Mouse (Mus musculus): Measurements from ENCODE around the gene Trim66. TPM values are rescaled to one million over a fixed set of nuclear protein-coding genes. Genes with fewer than 3 reads are reported as not detected.

Trim66 gene
- polyA plus RNA-seq, 1 experiment from 2014 or later: not detected

DNA sequence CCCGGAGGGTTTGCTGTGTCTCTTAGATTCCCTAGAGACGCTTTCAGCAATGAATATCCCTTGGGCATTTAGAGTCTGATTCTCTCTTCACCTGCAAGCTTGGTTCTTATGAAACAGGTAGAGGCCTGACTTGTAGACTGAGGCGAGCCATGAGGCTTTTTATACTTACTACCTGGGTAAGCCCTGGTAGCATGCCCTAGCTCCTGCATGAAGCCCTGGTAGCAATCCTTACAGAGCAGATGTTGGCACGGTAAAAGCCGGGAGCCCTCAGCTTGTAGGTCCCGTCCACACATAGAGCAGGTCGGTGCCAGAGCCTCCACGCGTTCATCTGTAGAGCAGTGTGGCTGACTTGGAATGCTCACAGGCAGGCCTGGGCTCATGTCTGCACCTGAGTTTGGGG, 362 bp downstream of the Trim66 start:
- no peak overlapping the region for H3K4me2 ChIP-seq (replicated peaks; ENCODE audit: low read depth, low read length)
- no peaks in the 10 kb centered on the region for H3K9me3 ChIP-seq (ENCODE audit: low read length)
- 42% methylated on average over 9 of the region's 9 CpGs for WGBS
- no peaks in the 10 kb centered on the region for H3K36me3 ChIP-seq (ENCODE audit: insufficient read depth, low read length)
- H3K4me1 ChIP-seq (ENCODE audit: insufficient read depth, low read length): no peaks in the 10 kb centered on the region
- no peak overlapping the region for H3K4me3 ChIP-seq (ENCODE audit: low read length)
- no peak overlapping the region for H3K9ac ChIP-seq (replicated peaks; ENCODE audit: low read length)
- H3K27me3 ChIP-seq (ENCODE audit: insufficient read depth, low read length): no peaks in the 10 kb centered on the region
- ATAC-seq (ENCODE audit: low FRiP score, low TSS enrichment): no peak
- H3K27ac ChIP-seq (ENCODE audit: low read length): no peak overlapping the region

DNA sequence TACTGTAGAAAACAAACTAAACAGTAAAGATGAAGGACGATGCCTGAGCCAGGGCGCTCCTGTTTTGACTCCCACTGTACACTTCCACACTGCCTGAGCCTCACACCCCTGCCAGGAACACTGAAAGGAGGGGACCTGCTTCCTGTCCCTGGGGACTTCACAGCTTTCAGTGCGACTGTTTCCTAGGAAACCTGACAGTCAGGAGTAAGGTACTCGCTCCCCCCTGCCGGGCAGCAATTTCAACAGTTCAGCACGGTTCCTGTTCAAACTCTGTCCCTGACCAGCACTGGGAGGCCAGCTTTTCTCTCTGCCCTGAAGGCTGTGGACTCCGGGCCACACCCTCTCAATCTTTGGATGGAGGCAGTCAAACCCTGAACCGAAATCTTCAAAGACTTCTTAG, 815 bp downstream of the Trim66 start:
- Histone ChIP-seq H3K27me3 (ENCODE audit: insufficient read depth, low read length) (no peaks in the 10 kb centered on the region), H3K4me3 (ENCODE audit: low read length) (no peak overlapping the region), H3K4me2 (replicated peaks; ENCODE audit: low read depth, low read length) (no peak overlapping the region), H3K36me3 (ENCODE audit: insufficient read depth, low read length) (no peaks in the 10 kb centered on the region), H3K27ac (ENCODE audit: low read length) (no peak overlapping the region), H3K9ac (replicated peaks; ENCODE audit: low read length) (no peak overlapping the region), H3K4me1 (ENCODE audit: insufficient read depth, low read length) (no peaks in the 10 kb centered on the region), H3K9me3 (ENCODE audit: low read length) (no peaks in the 10 kb centered on the region)
- ATAC-seq (ENCODE audit: low FRiP score, low TSS enrichment): no peak
- 8% methylated on average over 8 of the region's 8 CpGs for WGBS

DNA sequence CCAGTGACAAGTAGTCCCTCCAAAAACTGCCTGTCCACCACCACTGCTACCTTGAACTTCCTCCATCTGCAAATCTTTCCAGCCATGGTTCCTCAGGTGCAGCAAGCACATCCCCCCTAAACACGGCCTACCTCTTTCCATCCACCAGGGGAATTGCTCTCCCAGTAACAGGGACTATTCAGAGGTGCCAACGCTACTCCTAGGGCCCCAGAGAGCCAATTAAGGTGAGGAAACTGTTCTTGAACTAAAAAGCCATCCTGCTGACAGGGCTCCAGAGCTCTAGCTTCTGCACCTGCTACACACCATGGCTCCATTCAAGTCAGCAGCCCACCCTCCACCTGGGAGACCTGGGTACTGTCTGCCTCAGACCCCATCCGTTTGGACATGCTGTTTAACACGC, 10.4 kb downstream of the Trim66 start:
- H3K4me2 ChIP-seq (replicated peaks; ENCODE audit: low read depth, low read length): no peak overlapping the region
- H3K9ac ChIP-seq (replicated peaks; ENCODE audit: low read length): no peak overlapping the region
- no peaks in the 10 kb centered on the region for H3K9me3 ChIP-seq (ENCODE audit: low read length)
- H3K27ac ChIP-seq (ENCODE audit: low read length): no peak overlapping the region
- H3K36me3 ChIP-seq (ENCODE audit: insufficient read depth, low read length): no peaks in the 10 kb centered on the region
- no peak overlapping the region for H3K4me3 ChIP-seq (ENCODE audit: low read length)
- no peak for ATAC-seq (ENCODE audit: low FRiP score, low TSS enrichment)
- peaks cover 4% of the 10 kb centered on the region; the same call in 1 of the 2 replicates for H3K27me3 ChIP-seq (ENCODE audit: insufficient read depth, low read length)
- WGBS: 57% methylated on average over 4 of the region's 4 CpGs
- peaks cover 8% of the 10 kb centered on the region; the same call in 1 of the 2 replicates for H3K4me1 ChIP-seq (ENCODE audit: insufficient read depth, low read length)

GRCm38 (mm10) chr7:109493319-109494316, 14.3 kb downstream of the Trim66 start:
- H3K27me3 ChIP-seq (ENCODE audit: insufficient read depth, low read length): peaks cover 4% of the 10 kb centered on the region; the same call in 1 of the 2 replicates
- H3K9ac ChIP-seq (replicated peaks; ENCODE audit: low read length): no peak overlapping the region
- WGBS: 13% methylated on average over 21 of the region's 21 CpGs
- no peaks in the 10 kb centered on the region for H3K36me3 ChIP-seq (ENCODE audit: insufficient read depth, low read length)
- no peak overlapping the region for H3K27ac ChIP-seq (ENCODE audit: low read length)
- H3K4me1 ChIP-seq (ENCODE audit: insufficient read depth, low read length): peaks cover 8% of the 10 kb centered on the region; the same call in 1 of the 2 replicates
- H3K4me3 ChIP-seq (ENCODE audit: low read length): peak overlapping the region; percentile 20
- ATAC-seq (ENCODE audit: low FRiP score, low TSS enrichment): peak; percentile 6; the same call in 1 of the 2 replicates
- no peaks in the 10 kb centered on the region for H3K9me3 ChIP-seq (ENCODE audit: low read length)
- peak overlapping the region; percentile 41 for H3K4me2 ChIP-seq (replicated peaks; ENCODE audit: low read depth, low read length)

DNA sequence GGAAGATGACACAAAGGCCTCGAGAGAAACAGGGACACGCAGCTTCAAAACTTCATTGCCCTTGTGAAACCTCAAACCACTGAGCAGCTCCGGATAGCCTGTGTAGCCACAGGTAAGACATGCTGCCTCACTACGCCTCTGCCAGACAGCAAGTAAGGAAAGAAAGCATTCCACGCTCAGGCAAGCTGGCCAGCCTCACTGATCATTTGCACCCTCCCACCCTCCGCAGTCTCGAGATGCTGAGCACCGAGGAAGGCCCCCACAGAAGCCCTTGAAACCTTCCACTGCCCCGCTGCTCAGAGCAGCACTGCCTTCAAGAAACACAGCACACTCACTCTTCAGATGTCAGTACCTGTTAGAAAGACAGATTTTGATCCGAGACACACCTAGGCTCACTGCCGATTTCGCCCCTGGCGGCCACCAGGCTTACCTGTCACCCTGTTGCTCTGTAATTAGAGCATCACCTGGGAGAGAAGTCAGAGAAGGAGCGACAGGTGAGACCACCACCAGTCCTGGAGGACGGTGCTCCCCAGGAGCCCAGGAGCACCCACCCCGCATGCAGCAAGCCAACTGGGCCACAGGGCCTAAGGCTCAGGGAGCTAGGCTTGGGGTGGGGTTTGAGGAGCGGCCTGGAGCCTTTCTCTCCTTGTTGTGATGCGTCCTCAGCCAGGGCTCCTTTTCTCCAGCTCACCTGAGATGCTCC, 15.2 kb downstream of the Trim66 start:
- Histone ChIP-seq H3K4me3 (ENCODE audit: low read length) (no peak overlapping the region), H3K9ac (replicated peaks; ENCODE audit: low read length) (no peak overlapping the region), H3K4me2 (replicated peaks; ENCODE audit: low read depth, low read length) (peak overlapping the region; percentile 41; the same call in 1 of the 2 replicates), H3K4me1 (ENCODE audit: insufficient read depth, low read length) (peaks cover 8% of the 10 kb centered on the region; the same call in 1 of the 2 replicates), H3K27me3 (ENCODE audit: insufficient read depth, low read length) (peaks cover 4% of the 10 kb centered on the region; the same call in 1 of the 2 replicates), H3K36me3 (ENCODE audit: insufficient read depth, low read length) (no peaks in the 10 kb centered on the region), H3K27ac (ENCODE audit: low read length) (no peak overlapping the region), H3K9me3 (ENCODE audit: low read length) (no peaks in the 10 kb centered on the region)
- ATAC-seq (ENCODE audit: low FRiP score, low TSS enrichment): no peak
- 65% methylated on average over 18 of the region's 18 CpGs for WGBS

- H3K4me1 ChIP-seq (ENCODE audit: insufficient read depth, low read length): no peaks in the 10 kb centered on the region
- no peak overlapping the region for H3K4me2 ChIP-seq (replicated peaks; ENCODE audit: low read depth, low read length)
- ATAC-seq (ENCODE audit: low FRiP score, low TSS enrichment): no peak
- 72% methylated on average over 5 of the region's 5 CpGs for WGBS
- no peak overlapping the region for H3K27ac ChIP-seq (ENCODE audit: low read length)
- H3K9me3 ChIP-seq (ENCODE audit: low read length): no peaks in the 10 kb centered on the region
- H3K27me3 ChIP-seq (ENCODE audit: insufficient read depth, low read length): no peaks in the 10 kb centered on the region
- no peaks in the 10 kb centered on the region for H3K36me3 ChIP-seq (ENCODE audit: insufficient read depth, low read length)
- H3K9ac ChIP-seq (replicated peaks; ENCODE audit: low read length): no peak overlapping the region
- no peak overlapping the region for H3K4me3 ChIP-seq (ENCODE audit: low read length)
These were observed 23.7 kb downstream of the Trim66 start for GRCm38 (mm10) chr7:109484221-109484620.

DNA sequence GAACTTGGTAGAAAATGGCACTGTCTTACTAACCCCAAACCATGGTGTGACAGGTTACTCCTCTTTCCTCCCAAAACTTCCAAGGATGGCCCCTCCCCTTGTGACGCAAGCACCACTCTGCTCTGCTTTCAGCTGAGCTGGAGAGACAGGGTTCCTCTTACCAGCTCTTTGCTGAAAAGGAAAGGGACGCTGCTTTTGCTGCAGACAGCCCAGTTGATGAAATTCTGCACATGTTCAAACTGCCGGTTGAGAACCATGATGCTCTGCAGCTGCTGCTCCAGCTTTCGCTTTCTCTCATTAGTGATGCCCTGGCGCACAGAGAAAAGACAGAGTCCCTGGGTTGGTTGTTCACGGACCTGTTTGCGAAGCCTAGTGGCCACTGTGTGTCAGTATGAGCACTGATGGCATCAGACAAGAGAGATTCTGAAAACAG, 27.2 kb downstream of the Trim66 start:
- Histone ChIP-seq H3K27me3 (ENCODE audit: insufficient read depth, low read length) (no peaks in the 10 kb centered on the region), H3K4me2 (replicated peaks; ENCODE audit: low read depth, low read length) (peak overlapping the region; percentile 31; the same call in 1 of the 2 replicates), H3K9me3 (ENCODE audit: low read length) (no peaks in the 10 kb centered on the region), H3K4me1 (ENCODE audit: insufficient read depth, low read length) (no peaks in the 10 kb centered on the region), H3K36me3 (ENCODE audit: insufficient read depth, low read length) (no peaks in the 10 kb centered on the region), H3K27ac (ENCODE audit: low read length) (no peak overlapping the region), H3K4me3 (ENCODE audit: low read length) (peak overlapping the region; percentile 3; the same call in 1 of the 2 replicates), H3K9ac (replicated peaks; ENCODE audit: low read length) (no peak overlapping the region)
- peak; percentile 43; the same call in 1 of the 2 replicates for ATAC-seq (ENCODE audit: low FRiP score, low TSS enrichment)
- WGBS: 14% methylated on average over 7 of the region's 7 CpGs

DNA sequence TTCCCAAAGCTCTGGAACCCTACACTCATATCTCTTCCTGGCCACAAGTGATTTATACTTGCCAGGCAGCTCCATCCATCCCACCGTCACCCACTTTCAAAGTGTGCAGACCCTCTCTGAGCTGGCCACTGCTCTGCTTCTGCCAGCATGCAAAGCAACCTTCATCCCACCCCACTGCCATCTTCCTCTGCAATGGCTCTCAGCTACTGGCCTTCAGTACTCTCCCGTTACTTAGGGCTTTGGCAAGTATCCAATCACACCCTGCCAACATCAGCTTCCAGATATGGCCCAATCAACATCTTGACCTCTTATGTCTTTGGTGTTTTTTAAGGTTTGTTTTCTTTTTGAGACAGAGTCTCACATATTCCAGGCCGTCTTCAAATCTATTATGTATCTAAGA, 30.0 kb downstream of the Trim66 start:
- Histone ChIP-seq H3K4me3 (ENCODE audit: low read length) (no peak overlapping the region), H3K4me2 (replicated peaks; ENCODE audit: low read depth, low read length) (no peak overlapping the region), H3K36me3 (ENCODE audit: insufficient read depth, low read length) (no peaks in the 10 kb centered on the region), H3K27me3 (ENCODE audit: insufficient read depth, low read length) (no peaks in the 10 kb centered on the region), H3K4me1 (ENCODE audit: insufficient read depth, low read length) (no peaks in the 10 kb centered on the region), H3K27ac (ENCODE audit: low read length) (no peak overlapping the region), H3K9ac (replicated peaks; ENCODE audit: low read length) (no peak overlapping the region), H3K9me3 (ENCODE audit: low read length) (no peaks in the 10 kb centered on the region)
- 48% methylated on average over 3 of the region's 3 CpGs for WGBS
- no peak for ATAC-seq (ENCODE audit: low FRiP score, low TSS enrichment)

GRCm38 (mm10) chr7:109470700-109471099, 37.2 kb downstream of the Trim66 start:
- Histone ChIP-seq H3K4me2 (replicated peaks; ENCODE audit: low read depth, low read length) (no peak overlapping the region), H3K9ac (replicated peaks; ENCODE audit: low read length) (no peak overlapping the region), H3K36me3 (ENCODE audit: insufficient read depth, low read length) (no peaks in the 10 kb centered on the region), H3K4me1 (ENCODE audit: insufficient read depth, low read length) (peaks cover 3% of the 10 kb centered on the region; the same call in 1 of the 2 replicates), H3K27ac (ENCODE audit: low read length) (no peak overlapping the region), H3K27me3 (ENCODE audit: insufficient read depth, low read length) (no peaks in the 10 kb centered on the region), H3K4me3 (ENCODE audit: low read length) (no peak overlapping the region), H3K9me3 (ENCODE audit: low read length) (no peaks in the 10 kb centered on the region)
- WGBS: 75% methylated on average over 4 of the region's 4 CpGs
- no peak for ATAC-seq (ENCODE audit: low FRiP score, low TSS enrichment)
